Mouse (Mus musculus) hindbrain, embryonic 14.5 days (tissue): ENCODE measurements around the gene Hpse2. TPM values are rescaled to one million over a fixed set of nuclear protein-coding genes. Genes with fewer than 3 reads are reported as not detected.

Experiments used
- ATAC-seq: fragments of 200-750 bp; cut with Nextera tagmentation; 2 replicates; pipeline ENCODE4 v1.8.0; 2017; ENCODE audit warnings: moderate number of reproducible peaks, mild to moderate bottlenecking, moderate TSS enrichment, moderate library complexity; ENCODE audit not compliant: low FRiP score
- DNase-seq: peaks from one replicate; pipeline ENCODE4 v3.0.0-alpha.2; 2015; ENCODE audit warnings: low spot score
- H3K27ac ChIP-seq: fragments of 300-500 bp; sonication (generic); 2 replicates; pipeline ENCODE4 v1.5.1; 2014; ENCODE audit warnings: mild to moderate bottlenecking, moderate library complexity
- H3K27me3 ChIP-seq: fragments of 300-500 bp; sonication (generic); 2 replicates; pipeline ENCODE4 v1.6.1; 2014; ENCODE audit warnings: mild to moderate bottlenecking, low read length, mixed read lengths; ENCODE audit not compliant: control insufficient read depth, insufficient read depth
- H3K36me3 ChIP-seq: fragments of 300-500 bp; sonication (generic); replicated peaks from 2 replicates; pipeline ENCODE4 v1.6.1; 2014; ENCODE audit not compliant: control insufficient read depth, insufficient read depth
- H3K4me1 ChIP-seq: fragments of 300-500 bp; sonication (generic); replicated peaks from 2 replicates; pipeline ENCODE4 v1.6.1; 2014; ENCODE audit warnings: antibody characterized with exemption, low read length, mixed read lengths; ENCODE audit not compliant: control insufficient read depth, insufficient read depth
- H3K4me2 ChIP-seq: fragments of 300-500 bp; sonication (generic); replicated peaks from 2 replicates; pipeline ENCODE4 v1.6.1; 2014; ENCODE audit warnings: mild to moderate bottlenecking, moderate library complexity
- H3K4me3 ChIP-seq: fragments of 300-500 bp; sonication (generic); replicated peaks from 2 replicates; pipeline ENCODE4 v1.5.1; 2014; ENCODE audit warnings: mild to moderate bottlenecking, low read length
- H3K9ac ChIP-seq: fragments of 300-500 bp; sonication (generic); 2 replicates; pipeline ENCODE4 v1.6.1; 2014
- H3K9me3 ChIP-seq: fragments of 300-500 bp; sonication (generic); 2 replicates; pipeline ENCODE4 v1.6.1; 2016; ENCODE audit warnings: low read length; ENCODE audit not compliant: control insufficient read depth
- WGBS: fragments of 180-500 bp; shearing (Covaris S2); extraction: QIAGEN DNeasy Blood & Tissue Kit; methylation state at CpG from one replicate; pipeline ENCODE4 v1.1.7; 2014; 5-methylcytosine and 5-hydroxymethylcytosine counted together
- polyA plus RNA-seq: library from polyadenylated mRNA; unstranded; fragments of >200 nt; fragmentation: Nextera tagmentation; extraction: Ambion mirVana; gene quantifications from 2 replicates; pipeline ENCODE4 v1.2.1, GENCODE M21; 2014

Hpse2 gene
- polyA plus RNA-seq, 1 experiment from 2014 or later, result not detected

GRCm38 (mm10) chr19:42827843-42828242 lies 560.3 kb downstream of the Hpse2 start:
- no peak for DNase-seq
- H3K27me3 ChIP-seq, result no peaks in the 10 kb centered on the region
- no peaks in the 10 kb centered on the region for H3K4me1 ChIP-seq
- WGBS, result 88% methylated on average over 3 of the region's 3 CpGs
- no peak overlapping the region for H3K4me2 ChIP-seq
- no peaks in the 10 kb centered on the region for H3K9me3 ChIP-seq
- no peak overlapping the region for H3K9ac ChIP-seq
- H3K36me3 ChIP-seq, result no peaks in the 10 kb centered on the region
- no peak overlapping the region for H3K4me3 ChIP-seq
- ATAC-seq, result no peak
- H3K27ac ChIP-seq, result no peak overlapping the region

DNA sequence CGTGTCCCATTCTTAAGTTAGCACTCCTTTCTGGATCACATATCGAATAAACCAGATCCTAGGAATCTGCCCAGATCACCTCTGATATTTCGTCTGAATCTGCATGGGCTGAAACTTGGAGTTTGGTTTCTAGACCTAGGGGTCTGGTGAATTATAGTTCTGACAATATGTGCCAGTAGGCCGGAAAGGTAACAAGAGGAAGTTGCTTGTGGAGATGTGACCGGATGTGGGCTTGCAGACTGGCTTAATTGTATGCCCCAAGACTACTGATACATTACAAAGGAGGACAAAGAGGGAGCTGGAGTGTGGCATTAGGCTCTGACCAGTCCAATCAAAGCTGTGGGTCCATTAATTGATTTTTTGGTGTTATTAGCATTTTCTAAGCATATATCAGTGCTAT lies 568.0 kb downstream of the Hpse2 start:
- 91% methylated on average over 5 of the region's 5 CpGs for WGBS
- ATAC-seq, result no peak
- Histone ChIP-seq H3K27me3 (no peaks in the 10 kb centered on the region), H3K9ac (no peak overlapping the region), H3K4me2 (no peak overlapping the region), H3K9me3 (no peaks in the 10 kb centered on the region), H3K4me3 (no peak overlapping the region), H3K36me3 (no peaks in the 10 kb centered on the region), H3K4me1 (no peaks in the 10 kb centered on the region), H3K27ac (no peak overlapping the region)
- no peak for DNase-seq

DNA sequence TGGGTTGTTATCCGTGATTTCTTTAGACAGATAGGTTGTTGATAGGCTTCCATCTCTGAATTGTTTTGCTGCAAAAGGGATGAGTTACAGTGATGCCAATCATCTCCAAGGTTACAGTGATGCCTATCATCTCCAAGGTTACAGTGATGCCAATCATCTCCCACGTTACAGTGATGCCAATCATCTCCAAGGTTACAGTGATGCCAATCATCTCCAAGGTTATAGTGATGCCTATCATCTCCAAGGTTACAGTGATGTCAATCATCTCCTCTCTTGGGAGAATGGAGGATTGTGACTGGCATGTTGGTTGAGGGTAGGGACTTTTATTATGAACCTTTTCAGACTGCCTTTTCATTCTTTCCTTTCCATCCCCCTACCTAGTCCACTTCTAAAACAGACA lies 570.4 kb downstream of the Hpse2 start:
- no peak for DNase-seq
- H3K27ac ChIP-seq, result no peak overlapping the region
- no peaks in the 10 kb centered on the region for H3K27me3 ChIP-seq
- H3K9me3 ChIP-seq, result no peaks in the 10 kb centered on the region
- H3K36me3 ChIP-seq, result no peaks in the 10 kb centered on the region
- ATAC-seq, result no peak
- WGBS, result 66% methylated on average over 2 of the region's 2 CpGs
- H3K4me2 ChIP-seq, result no peak overlapping the region
- H3K4me1 ChIP-seq, result no peaks in the 10 kb centered on the region
- H3K9ac ChIP-seq, result no peak overlapping the region
- H3K4me3 ChIP-seq, result no peak overlapping the region

GRCm38 (mm10) chr19:42816261-42816660 lies 571.9 kb downstream of the Hpse2 start:
- no peaks in the 10 kb centered on the region for H3K9me3 ChIP-seq
- 90% methylated on average over 2 of the region's 2 CpGs for WGBS
- ATAC-seq, result no peak

GRCm38 (mm10) chr19:42810140-42810539 lies 578.0 kb downstream of the Hpse2 start:
- Histone ChIP-seq H3K9me3 (no peaks in the 10 kb centered on the region), H3K9ac (no peak overlapping the region), H3K4me3 (no peak overlapping the region), H3K27ac (no peak overlapping the region), H3K4me1 (no peaks in the 10 kb centered on the region), H3K27me3 (no peaks in the 10 kb centered on the region), H3K4me2 (no peak overlapping the region), H3K36me3 (no peaks in the 10 kb centered on the region)
- DNase-seq (no peak), ATAC-seq (no peak)
- 76% methylated on average over 5 of the region's 5 CpGs for WGBS

More at GRCm38 (mm10) chr19:42816261-42816660, 571.9 kb downstream of the Hpse2 start:
- DNase-seq, result no peak
- Histone ChIP-seq H3K27ac (no peak overlapping the region), H3K4me2 (no peak overlapping the region), H3K36me3 (no peaks in the 10 kb centered on the region), H3K4me3 (no peak overlapping the region), H3K27me3 (no peaks in the 10 kb centered on the region), H3K4me1 (no peaks in the 10 kb centered on the region), H3K9ac (no peak overlapping the region)

GRCm38 (mm10) chr19:42809491-42809890 lies 578.7 kb downstream of the Hpse2 start:
- H3K4me2 ChIP-seq, result no peak overlapping the region
- H3K4me1 ChIP-seq, result no peaks in the 10 kb centered on the region
- H3K9me3 ChIP-seq, result no peaks in the 10 kb centered on the region
- H3K27me3 ChIP-seq, result no peaks in the 10 kb centered on the region
- 92% methylated on average over 10 of the region's 10 CpGs for WGBS
- H3K4me3 ChIP-seq, result no peak overlapping the region
- no peaks in the 10 kb centered on the region for H3K36me3 ChIP-seq
- no peak for ATAC-seq
- H3K9ac ChIP-seq, result no peak overlapping the region
- no peak overlapping the region for H3K27ac ChIP-seq
- no peak for DNase-seq

- no peak overlapping the region for H3K4me2 ChIP-seq
- WGBS, result 72% methylated on average over 2 of the region's 2 CpGs
- DNase-seq (no peak), ATAC-seq (no peak)
- no peaks in the 10 kb centered on the region; the same call in 1 of the 2 replicates for H3K4me1 ChIP-seq
- no peaks in the 10 kb centered on the region for H3K36me3 ChIP-seq
- H3K27me3 ChIP-seq, result no peaks in the 10 kb centered on the region
- no peak overlapping the region for H3K9ac ChIP-seq
- no peak overlapping the region for H3K27ac ChIP-seq
- no peak overlapping the region for H3K4me3 ChIP-seq
- H3K9me3 ChIP-seq, result no peaks in the 10 kb centered on the region
Observed at GRCm38 (mm10) chr19:42797866-42798265, 590.3 kb downstream of the Hpse2 start.

- DNase-seq (no peak), ATAC-seq (no peak)
- no peak overlapping the region for H3K4me3 ChIP-seq
- no peaks in the 10 kb centered on the region for H3K36me3 ChIP-seq
- no peaks in the 10 kb centered on the region for H3K27me3 ChIP-seq
- no peak overlapping the region for H3K27ac ChIP-seq
- WGBS, result 34% methylated on average over 9 of the region's 9 CpGs
- H3K9me3 ChIP-seq, result no peaks in the 10 kb centered on the region
- H3K4me1 ChIP-seq, result no peaks in the 10 kb centered on the region; the same call in 1 of the 2 replicates
- H3K9ac ChIP-seq, result peak overlapping the region; percentile 53
- H3K4me2 ChIP-seq, result peak overlapping the region; percentile 81
Observed at GRCm38 (mm10) chr19:42795801-42796200, 592.4 kb downstream of the Hpse2 start.

- H3K4me1 ChIP-seq, result no peaks in the 10 kb centered on the region; the same call in 1 of the 2 replicates
- no peaks in the 10 kb centered on the region for H3K36me3 ChIP-seq
- no peaks in the 10 kb centered on the region for H3K9me3 ChIP-seq
- no peak overlapping the region for H3K27ac ChIP-seq
- 2% methylated on average over 31 of the region's 31 CpGs for WGBS
- H3K9ac ChIP-seq, result peak overlapping the region; percentile 53
- no peaks in the 10 kb centered on the region for H3K27me3 ChIP-seq
- ATAC-seq (peak; percentile 89), DNase-seq (peak; percentile 99)
- peak overlapping the region; percentile 35 for H3K4me3 ChIP-seq
- H3K4me2 ChIP-seq, result peak overlapping the region; percentile 81
Observed at GRCm38 (mm10) chr19:42794914-42795613, 593.1 kb downstream of the Hpse2 start.
